Mouse (Mus musculus): ENCODE results near the gene Ing1. TPM values are rescaled to one million over a fixed set of nuclear protein-coding genes. Genes with fewer than 3 reads are reported as not detected.

The Ing1 gene
- total RNA-seq, 1 experiment = 37.9 TPM

DNA sequence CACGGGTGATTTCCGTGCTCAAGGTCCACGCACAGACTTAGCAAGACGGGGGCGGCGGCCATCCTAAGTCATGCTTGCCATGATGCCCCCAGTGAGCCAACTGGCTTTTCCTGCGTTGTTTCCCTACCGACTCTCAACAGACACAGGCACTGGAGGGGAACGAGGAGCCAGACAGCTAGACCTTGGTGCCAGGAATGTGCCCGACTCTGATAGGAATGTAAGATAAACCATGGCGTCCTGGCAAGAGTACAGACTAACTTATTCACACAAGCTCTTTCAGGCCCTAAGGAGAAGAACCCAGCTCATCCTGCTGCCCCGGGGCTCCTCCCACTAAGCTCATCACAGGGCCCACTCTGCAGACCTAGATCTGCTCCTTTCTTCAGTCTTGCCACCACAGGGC lies 13.3 kb upstream of the Ing1 start:
- Histone ChIP-seq H3K27ac (ENCODE audit: insufficient read depth, low read depth, low read length, poor library complexity, severe bottlenecking) (no peak overlapping the region), H3K4me1 (ENCODE audit: control insufficient read depth in 2 of 2, insufficient read depth in 2 of 2, low read length in 2 of 2, poor library complexity in 1 of 2) (peaks cover 0 to 17% of the 10 kb centered on the region in 2 experiments; a peak in 2 of 4 replicates), H3K9me3 (ENCODE audit: control insufficient read depth, insufficient read depth, low read depth, low read length) (no peaks in the 10 kb centered on the region), H3K4me3 (ENCODE audit: insufficient read depth in 1 of 2, low read depth in 1 of 2, low read length in 2 of 2, poor library complexity in 1 of 2, severe bottlenecking in 1 of 2) (no peak overlapping the region), H3K36me3 (ENCODE audit: control insufficient read depth, insufficient read depth, low read length, poor library complexity, severe bottlenecking) (peaks cover 25% of the 10 kb centered on the region; the same call in 1 of the 2 replicates), H3K9ac (ENCODE audit: insufficient read depth, low read depth, low read length, poor library complexity, severe bottlenecking) (no peak overlapping the region)
- TF ChIP-seq ZNF384 (IDR thresholded peaks at IDR 0.05; ENCODE audit: low read depth, low read length) = no peak
- TF ChIP-seq MAFK (IDR thresholded peaks at IDR 0.05; ENCODE audit: insufficient read depth, low read depth, low read length) = no peak
- TF ChIP-seq HCFC1 (IDR thresholded peaks at IDR 0.05; ENCODE audit: borderline replicate concordance, insufficient read depth, low read length) = no peak
- TF ChIP-seq ZC3H11A (IDR thresholded peaks at IDR 0.05; ENCODE audit: borderline replicate concordance, low read depth, low read length) = no peak
- no peak for TF ChIP-seq CHD2 (IDR thresholded peaks at IDR 0.05; ENCODE audit: low read depth, low read length)
- no peak for DNase-seq (ENCODE audit: low read depth, low spot score)
- in situ Hi-C loops (cut with MboI; ENCODE audit: low sequenced_read_pairs in 2 of 2, unreplicated experiment in 2 of 2) = no loop called here

DNA sequence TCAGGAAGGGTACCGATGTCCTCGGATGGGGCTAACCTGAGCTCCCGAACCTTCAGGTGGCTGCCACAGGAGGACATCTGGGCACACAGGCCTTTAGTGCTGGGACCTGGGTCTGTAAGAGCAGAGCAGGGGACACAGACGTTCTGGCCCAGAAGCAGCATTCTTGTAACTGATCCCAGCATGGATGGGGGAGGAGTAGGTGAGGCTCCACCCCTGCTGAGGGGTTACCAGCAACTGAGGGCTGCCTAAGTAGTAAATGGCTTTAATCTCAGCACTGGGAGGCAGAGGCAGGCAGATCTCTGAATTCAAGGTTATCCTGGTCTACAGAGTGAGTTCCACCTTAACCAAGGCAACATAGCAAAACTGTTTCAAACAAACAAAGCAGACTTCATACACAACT lies 12.5 kb upstream of the Ing1 start:
- Histone ChIP-seq H3K36me3 (ENCODE audit: control insufficient read depth, insufficient read depth, low read length, poor library complexity, severe bottlenecking) (peaks cover 24% of the 10 kb centered on the region; the same call in 1 of the 2 replicates), H3K4me1 (ENCODE audit: control insufficient read depth in 2 of 2, insufficient read depth in 2 of 2, low read length in 2 of 2, poor library complexity in 1 of 2) (peaks cover 0 to 17% of the 10 kb centered on the region in 2 experiments; a peak in 2 of 4 replicates), H3K4me3 (ENCODE audit: insufficient read depth in 1 of 2, low read depth in 1 of 2, low read length in 2 of 2, poor library complexity in 1 of 2, severe bottlenecking in 1 of 2) (no peak overlapping the region), H3K9ac (ENCODE audit: insufficient read depth, low read depth, low read length, poor library complexity, severe bottlenecking) (peak overlapping the region; percentile 19; the same call in 1 of the 2 replicates), H3K9me3 (ENCODE audit: control insufficient read depth, insufficient read depth, low read depth, low read length) (no peaks in the 10 kb centered on the region), H3K27ac (ENCODE audit: insufficient read depth, low read depth, low read length, poor library complexity, severe bottlenecking) (no peak overlapping the region; the same call in 1 of the 2 replicates)
- in situ Hi-C loops (cut with MboI; ENCODE audit: low sequenced_read_pairs in 2 of 2, unreplicated experiment in 2 of 2) = no loop called here
- TF ChIP-seq ZNF384 (IDR thresholded peaks at IDR 0.05; ENCODE audit: low read depth, low read length) (no peak), CHD2 (IDR thresholded peaks at IDR 0.05; ENCODE audit: low read depth, low read length) (no peak), ZC3H11A (IDR thresholded peaks at IDR 0.05; ENCODE audit: borderline replicate concordance, low read depth, low read length) (no peak), HCFC1 (IDR thresholded peaks at IDR 0.05; ENCODE audit: borderline replicate concordance, insufficient read depth, low read length) (no peak), MAFK (IDR thresholded peaks at IDR 0.05; ENCODE audit: insufficient read depth, low read depth, low read length) (no peak)
- no peak for DNase-seq (ENCODE audit: low read depth, low spot score)

DNA sequence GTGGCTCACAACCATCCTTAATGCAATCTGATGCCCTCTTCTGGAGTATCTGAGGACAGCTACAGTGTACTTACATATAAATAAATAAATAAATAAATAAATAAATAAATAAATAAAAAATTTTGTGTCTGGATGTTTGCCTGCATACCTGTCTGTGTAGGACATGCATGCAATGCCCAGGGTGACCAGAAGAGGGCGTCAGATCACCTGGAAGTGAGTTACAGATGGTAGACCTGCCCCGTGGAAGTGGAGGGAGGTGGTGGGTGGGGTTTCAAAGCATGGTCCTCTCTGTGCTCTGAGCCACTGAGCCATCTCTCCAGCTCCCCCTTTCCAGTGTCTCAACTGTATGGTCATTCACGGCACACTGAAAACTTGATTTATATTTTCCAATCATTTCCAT lies 11.0 kb upstream of the Ing1 start:
- Histone ChIP-seq H3K4me1 (ENCODE audit: control insufficient read depth in 2 of 2, insufficient read depth in 2 of 2, low read length in 2 of 2, poor library complexity in 1 of 2) (peaks cover 0 to 20% of the 10 kb centered on the region in 2 experiments; a peak in 2 of 4 replicates), H3K27ac (ENCODE audit: insufficient read depth, low read depth, low read length, poor library complexity, severe bottlenecking) (no peak overlapping the region), H3K9me3 (ENCODE audit: control insufficient read depth, insufficient read depth, low read depth, low read length) (no peaks in the 10 kb centered on the region), H3K4me3 (ENCODE audit: insufficient read depth in 1 of 2, low read depth in 1 of 2, low read length in 2 of 2, poor library complexity in 1 of 2, severe bottlenecking in 1 of 2) (no peak overlapping the region), H3K9ac (ENCODE audit: insufficient read depth, low read depth, low read length, poor library complexity, severe bottlenecking) (no peak overlapping the region), H3K36me3 (ENCODE audit: control insufficient read depth, insufficient read depth, low read length, poor library complexity, severe bottlenecking) (peaks cover 24% of the 10 kb centered on the region)
- in situ Hi-C loops (cut with MboI; ENCODE audit: low sequenced_read_pairs in 2 of 2, unreplicated experiment in 2 of 2) = no loop called here
- peak; percentile 78 for DNase-seq (ENCODE audit: low read depth, low spot score)
- TF ChIP-seq ZC3H11A (IDR thresholded peaks at IDR 0.05; ENCODE audit: borderline replicate concordance, low read depth, low read length) (0 out of 2 replicates have a peak, but pooled peaks have one; percentile 5), MAFK (IDR thresholded peaks at IDR 0.05; ENCODE audit: insufficient read depth, low read depth, low read length) (no peak), ZNF384 (IDR thresholded peaks at IDR 0.05; ENCODE audit: low read depth, low read length) (peak; percentile 58; the same call in 1 of the 2 replicates), CHD2 (IDR thresholded peaks at IDR 0.05; ENCODE audit: low read depth, low read length) (no peak)

DNA sequence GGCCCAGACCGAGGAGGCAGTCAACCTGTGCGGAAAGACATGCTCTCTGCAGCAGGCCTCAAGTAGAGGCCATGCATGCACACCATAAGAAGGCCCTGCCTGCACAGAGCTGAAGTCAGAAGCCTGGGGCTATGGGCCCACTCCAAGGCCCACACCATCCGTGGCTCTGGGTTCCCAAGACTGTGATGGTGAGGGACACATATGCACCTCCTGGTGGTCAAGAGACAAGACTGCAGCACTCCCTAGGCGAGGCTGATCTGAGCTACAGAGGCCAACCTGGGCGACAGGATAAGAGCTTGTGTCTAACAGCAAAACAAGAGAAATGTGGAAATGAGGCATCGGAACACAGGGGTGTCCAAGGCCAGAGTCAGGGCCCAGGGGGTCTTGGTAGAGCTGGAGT lies 8.3 kb upstream of the Ing1 start:
- Histone ChIP-seq H3K9ac (ENCODE audit: insufficient read depth, low read depth, low read length, poor library complexity, severe bottlenecking) (no peak overlapping the region; the same call in 1 of the 2 replicates), H3K36me3 (ENCODE audit: control insufficient read depth, insufficient read depth, low read length, poor library complexity, severe bottlenecking) (peaks cover 15% of the 10 kb centered on the region), H3K4me3 (ENCODE audit: insufficient read depth in 1 of 2, low read depth in 1 of 2, low read length in 2 of 2, poor library complexity in 1 of 2, severe bottlenecking in 1 of 2) (no peak overlapping the region), H3K27ac (ENCODE audit: insufficient read depth, low read depth, low read length, poor library complexity, severe bottlenecking) (no peak overlapping the region), H3K4me1 (ENCODE audit: control insufficient read depth in 2 of 2, insufficient read depth in 2 of 2, low read length in 2 of 2, poor library complexity in 1 of 2) (peaks cover 5 to 17% of the 10 kb centered on the region in 2 experiments; a peak in 2 of 4 replicates), H3K9me3 (ENCODE audit: control insufficient read depth, insufficient read depth, low read depth, low read length) (no peaks in the 10 kb centered on the region)
- DNase-seq (ENCODE audit: low read depth, low spot score) = no peak
- TF ChIP-seq MAFK (IDR thresholded peaks at IDR 0.05; ENCODE audit: insufficient read depth, low read depth, low read length) (no peak), ZNF384 (IDR thresholded peaks at IDR 0.05; ENCODE audit: low read depth, low read length) (no peak), ZC3H11A (IDR thresholded peaks at IDR 0.05; ENCODE audit: borderline replicate concordance, low read depth, low read length) (no peak), HCFC1 (IDR thresholded peaks at IDR 0.05; ENCODE audit: borderline replicate concordance, insufficient read depth, low read length) (no peak), CHD2 (IDR thresholded peaks at IDR 0.05; ENCODE audit: low read depth, low read length) (no peak)
- in situ Hi-C loops (cut with MboI; ENCODE audit: low sequenced_read_pairs in 2 of 2, unreplicated experiment in 2 of 2) = no loop called here
